9 mouse cellular contexts compared by ENCODE assay signal in genomic region chr17:66325440-66326203, GRCm38 (mm10).
DNase-seq lines count a peak whose midpoint lies in the region; ATAC-seq lines count a peak whose summit lies in the region.
"Had no signal": no experiment of that assay in that cellular context is flagged by ENCODE, and none has a peak within 500 bp of the region (broad histone marks: within the 10 kb centered on the region; RNA-seq: fewer than 3 reads in every experiment).

No protein-coding gene starts in this region.

- no peaks in the 10 kb centered on the region for H3K9me3 ChIP-seq in hindbrain, embryonic 16.5 days (ENCODE audit: control insufficient read depth, low read length)
- H3K9me3 ChIP-seq in midbrain, embryonic 11.5 days (ENCODE audit: control insufficient read depth, low read length), result no peaks in the 10 kb centered on the region
- H3K9me3 ChIP-seq: intestine, embryonic 15.5 days had no signal

- intact Hi-C loops in gastrocnemius, postnatal 14 days (cut with DNase I; ENCODE audit: low total_unique reads), result no loop called here

- H3K4me2 ChIP-seq in hindbrain, embryonic 16.5 days (ENCODE audit: low read length), result peak overlapping the region; percentile 53
- no peak overlapping the region for H3K4me2 ChIP-seq in midbrain, embryonic 11.5 days
- H3K4me2 ChIP-seq: intestine, embryonic 15.5 days had no signal

- peak overlapping the region; percentile 50 for H3K9ac ChIP-seq in hindbrain, embryonic 16.5 days (ENCODE audit: low read depth, low read length)
- H3K9ac ChIP-seq in midbrain, embryonic 11.5 days (ENCODE audit: low read length), result no peak overlapping the region
- H3K9ac ChIP-seq: intestine, embryonic 15.5 days had no signal

- peak; percentile 50 for DNase-seq in MN1 (ENCODE audit: low spot score)
- DNase-seq in cerebellum, adult 9-10 months, result peak; percentile 81
- no peak for DNase-seq in midbrain, embryonic 11.5 days (ENCODE audit: low spot score, missing footprints)
- no peak for DNase-seq in adipocyte (ENCODE audit: low spot score)
- DNase-seq in gastrocnemius, postnatal 14 days, result no peak
- DNase-seq in gastrocnemius, postnatal 4 days (ENCODE audit: low spot score in 2 of 2), result no peak

- peak; percentile 91 for ATAC-seq in hindbrain, embryonic 16.5 days
- peak; percentile 82 for ATAC-seq in midbrain, embryonic 11.5 days (ENCODE audit: low FRiP score)
- ATAC-seq in megakaryocyte-erythroid progenitor cell, adult 5-6 weeks (replicated peaks; ENCODE audit: low FRiP score, low TSS enrichment, poor library complexity, severe bottlenecking), result no peak
- ATAC-seq: intestine, embryonic 15.5 days had no signal

- 26% methylated on average over 14 of the region's 14 CpGs for WGBS in hindbrain, embryonic 16.5 days
- 46% methylated on average over 14 of the region's 14 CpGs for WGBS in midbrain, embryonic 11.5 days

- peak overlapping the region; percentile 80 for H3K27ac ChIP-seq in hindbrain, embryonic 16.5 days (ENCODE audit: low read depth, low read length)
- no peak overlapping the region; the same call in 1 of the 2 replicates for H3K27ac ChIP-seq in midbrain, embryonic 11.5 days (ENCODE audit: low read depth, low read length)
- H3K27ac ChIP-seq: intestine, embryonic 15.5 days had no signal

- H3K4me1 ChIP-seq in hindbrain, embryonic 16.5 days (ENCODE audit: control insufficient read depth, insufficient read depth, low read depth, low read length), result peaks cover 14% of the 10 kb centered on the region
- peaks cover 3% of the 10 kb centered on the region; the same call in 1 of the 2 replicates for H3K4me1 ChIP-seq in midbrain, embryonic 11.5 days (ENCODE audit: control insufficient read depth, insufficient read depth, low read length)

- peak overlapping the region; percentile 24 for H3K4me3 ChIP-seq in hindbrain, embryonic 16.5 days (ENCODE audit: low read length)
- H3K4me3 ChIP-seq in midbrain, embryonic 11.5 days (ENCODE audit: low read depth, low read length), result no peak overlapping the region
- H3K4me3 ChIP-seq: intestine, embryonic 15.5 days had no signal

- no peaks in the 10 kb centered on the region for H3K27me3 ChIP-seq in hindbrain, embryonic 16.5 days (replicated peaks; ENCODE audit: control insufficient read depth, insufficient read depth, low read length)
- no peaks in the 10 kb centered on the region for H3K27me3 ChIP-seq in midbrain, embryonic 11.5 days (ENCODE audit: control insufficient read depth, insufficient read depth, low read length)
- H3K27me3 ChIP-seq: intestine, embryonic 15.5 days had no signal

- no peaks in the 10 kb centered on the region for H3K36me3 ChIP-seq in hindbrain, embryonic 16.5 days (ENCODE audit: control insufficient read depth, insufficient read depth, low read length)
- no peaks in the 10 kb centered on the region for H3K36me3 ChIP-seq in midbrain, embryonic 11.5 days (ENCODE audit: control insufficient read depth, insufficient read depth, low read length)
- H3K36me3 ChIP-seq: intestine, embryonic 15.5 days had no signal

Comparison
In these comparisons a context has a peak if more than half of its experiments do, and no peak if none do; other contexts are left out.
1. DNase-seq: peak in MN1 (single experiment) and cerebellum, adult 9-10 months (single experiment); none in midbrain, embryonic 11.5 days (single experiment), adipocyte (single experiment), gastrocnemius, postnatal 14 days (single experiment) and gastrocnemius, postnatal 4 days (0 of 2).